Mouse (Mus musculus): ENCODE measurements around the gene Nup37. TPM values are rescaled to one million over a fixed set of nuclear protein-coding genes. Genes with fewer than 3 reads are reported as not detected.

Nup37 gene
- polyA plus RNA-seq, 2 experiments from 2014 or later = 30.8 to 38.6 TPM

Other genes starting within 250 kb of the Nup37 start
- gene Pmch, start 55.9 kb upstream of the Nup37 start, polyA plus RNA-seq (2017; shearing (Covaris generic)) = not detected
- gene Parpbp, start 51 bp upstream of the Nup37 start, polyA plus RNA-seq (2017; shearing (Covaris generic)) = 1 to 10 TPM; 1.2 to 2.2 TPM
- gene Washc3, start 54.1 kb downstream of the Nup37 start, polyA plus RNA-seq (2017; shearing (Covaris generic)) = 100 to 1,000 TPM in 1 of 2 experiments, 10 to 100 TPM in 1; 89.4 to 124 TPM
- gene Dram1, start 232.1 kb downstream of the Nup37 start, polyA plus RNA-seq (2017; shearing (Covaris generic)) = under 1 TPM; 0.48 to 0.98 TPM
- gene Gnptab, start 232.1 kb downstream of the Nup37 start, polyA plus RNA-seq (2017; shearing (Covaris generic)) = 1 to 10 TPM; 4.1 to 6.5 TPM

All from CD4-positive, CD25-positive, alpha-beta regulatory T cell, adult 4 months (primary cell).